Mouse (Mus musculus): Measurements from ENCODE around the gene Capn10.

Gene Capn10

DNA sequence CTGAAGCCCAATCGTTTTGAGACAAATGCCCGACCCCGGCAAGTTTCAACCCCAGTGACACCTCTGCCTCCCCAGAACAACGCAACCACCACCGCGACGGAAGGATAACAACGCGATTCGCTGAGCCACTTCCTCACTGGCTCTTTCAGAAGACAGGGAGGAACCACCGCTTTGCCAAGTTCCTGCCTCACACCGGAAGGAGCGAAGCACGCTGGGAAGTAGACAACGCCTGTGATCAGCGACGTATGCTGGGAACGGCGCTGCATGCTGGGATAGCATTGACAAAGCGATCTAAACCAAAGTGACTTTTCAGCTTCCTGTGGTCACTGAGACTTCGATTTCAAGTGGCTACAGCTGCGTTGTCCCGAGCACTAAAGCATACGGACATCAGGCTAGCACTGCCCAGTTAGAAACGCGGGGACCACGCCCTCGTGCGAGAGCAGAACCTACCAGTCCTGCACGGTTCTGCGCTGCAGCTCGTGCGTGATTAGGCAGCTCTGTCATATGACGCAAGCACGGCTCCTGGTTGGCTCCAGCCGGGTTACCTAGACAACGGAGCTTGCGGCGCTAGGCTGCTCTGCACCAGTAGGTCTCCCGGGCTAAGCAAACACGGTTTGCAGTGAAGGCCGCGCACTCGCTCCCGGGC, at the start of gene Capn10:
TSS of gene Capn10 (plus strand) at position 195 of the 646 bp plus-strand sequence.
- peak; percentile 99 for DNase-seq

DNA sequence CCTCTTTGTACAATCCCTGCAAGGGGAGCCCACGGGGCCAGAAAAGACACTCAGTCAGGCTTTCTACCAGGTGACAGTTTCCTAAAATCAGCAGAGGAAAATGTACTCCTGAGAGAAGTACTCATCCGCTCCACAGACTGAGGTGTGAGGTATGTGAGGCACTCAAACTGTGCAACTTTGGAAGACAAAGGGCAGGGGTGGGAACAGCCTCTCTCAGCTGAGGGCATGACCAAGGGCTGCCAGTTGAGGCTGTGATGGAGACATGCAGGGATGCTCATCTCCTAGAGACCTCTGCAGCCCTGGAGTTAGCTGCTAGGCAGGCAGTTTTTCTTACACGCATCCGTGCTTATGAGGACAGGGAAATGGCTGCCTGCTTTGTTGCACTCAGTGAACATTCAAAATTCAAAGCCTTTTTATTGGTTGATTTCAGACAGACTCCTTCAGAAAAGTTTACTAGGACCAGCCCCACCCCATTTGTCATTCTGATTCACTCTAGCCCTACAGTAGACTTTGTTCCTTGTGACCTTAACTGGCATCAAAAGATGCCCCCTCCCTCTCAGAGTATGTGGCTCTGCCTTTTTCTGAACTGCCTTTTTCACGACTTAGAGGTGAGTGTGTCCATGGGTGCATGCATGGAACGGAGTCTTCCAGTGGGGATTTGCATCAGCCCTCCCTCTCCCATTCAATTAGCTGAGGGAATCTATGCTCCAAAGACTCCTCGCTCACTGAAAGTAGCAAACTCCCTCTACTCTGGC, 45.1 kb upstream of the Capn10 start:
- DNase-seq, result no peak

DNA sequence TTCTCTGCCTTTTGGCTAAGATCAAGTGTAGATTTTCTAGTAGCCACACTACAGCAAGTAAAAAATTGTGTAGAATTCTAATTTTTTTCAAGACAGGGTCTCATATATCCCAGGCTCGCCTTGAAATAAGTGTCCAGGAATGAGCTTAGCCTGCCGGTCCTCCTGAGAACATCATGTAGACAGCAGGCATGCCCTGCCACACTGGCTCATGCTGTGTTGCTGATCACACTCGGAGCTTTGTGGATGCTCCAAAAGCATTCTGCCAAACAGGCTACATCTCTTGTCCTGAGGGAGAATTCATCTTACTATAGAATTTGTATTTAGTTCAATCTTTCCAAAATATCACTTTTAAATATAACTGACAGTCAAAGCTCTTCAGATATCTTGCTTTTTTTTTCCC, 41.4 kb upstream of the Capn10 start:
- no peak for DNase-seq

DNA sequence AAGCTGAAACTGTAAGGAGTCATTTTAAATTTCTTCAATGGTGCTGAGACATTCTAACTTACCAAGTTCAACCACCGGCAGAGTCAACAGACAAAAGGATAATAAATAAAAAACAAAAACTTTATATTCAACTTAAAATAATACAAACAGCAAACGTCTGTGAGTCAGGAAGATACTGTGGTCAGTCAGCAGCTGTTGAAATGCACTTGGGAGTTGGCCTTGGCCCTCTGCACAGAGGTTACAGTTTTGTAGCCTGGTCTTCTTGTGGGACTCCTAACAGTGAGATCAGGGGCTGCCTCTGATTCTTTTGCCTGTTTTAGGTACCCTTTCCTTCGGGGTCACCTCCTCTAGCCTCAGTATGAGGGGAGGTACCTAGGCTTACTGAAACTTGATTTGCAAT, 40.3 kb upstream of the Capn10 start:
- DNase-seq, result no peak

DNA sequence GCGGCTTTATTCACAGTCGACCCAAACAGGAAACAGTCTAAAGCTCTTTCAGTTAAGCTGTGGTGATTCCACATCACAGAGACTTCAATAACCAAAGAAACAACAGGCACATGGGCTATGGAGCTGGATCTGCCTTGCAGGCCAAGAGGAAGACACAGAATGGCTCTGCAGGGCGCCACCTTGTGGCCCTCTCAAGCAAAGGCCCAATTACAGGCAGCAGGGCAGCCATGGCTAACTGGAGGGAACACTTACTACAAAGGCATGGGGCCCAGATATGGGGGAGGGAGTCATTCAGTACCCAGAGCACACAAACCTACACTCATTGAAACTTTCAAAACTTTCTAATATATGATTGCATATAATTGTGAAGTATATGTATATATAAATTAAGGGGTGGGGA, 39.1 kb upstream of the Capn10 start:
- DNase-seq, result peak; percentile 89

DNA sequence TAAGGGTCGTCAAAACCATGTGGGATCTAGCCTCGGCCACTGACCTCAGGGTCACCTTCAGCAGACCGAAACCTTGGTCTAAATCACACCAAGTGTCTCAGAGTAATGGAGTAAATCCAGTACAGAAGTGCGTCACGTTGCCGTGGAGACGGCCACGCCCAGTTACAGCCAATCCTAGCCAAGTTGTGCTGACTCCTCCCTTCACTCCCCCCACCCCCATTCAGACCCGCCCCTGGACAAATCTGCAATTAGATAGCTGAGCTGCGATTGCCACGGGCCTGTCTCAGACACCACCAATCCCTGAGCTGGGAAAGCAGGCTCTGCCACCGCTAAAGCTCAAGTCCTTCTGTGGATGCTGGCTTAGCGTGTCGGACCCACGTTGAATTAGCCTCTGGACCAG, 31.4 kb upstream of the Capn10 start, which contains the start of gene Ankmy1:
TSS of gene Ankmy1 (minus strand) at position 121 of the 400 bp plus-strand sequence.
- peak; percentile 85 for DNase-seq

DNA sequence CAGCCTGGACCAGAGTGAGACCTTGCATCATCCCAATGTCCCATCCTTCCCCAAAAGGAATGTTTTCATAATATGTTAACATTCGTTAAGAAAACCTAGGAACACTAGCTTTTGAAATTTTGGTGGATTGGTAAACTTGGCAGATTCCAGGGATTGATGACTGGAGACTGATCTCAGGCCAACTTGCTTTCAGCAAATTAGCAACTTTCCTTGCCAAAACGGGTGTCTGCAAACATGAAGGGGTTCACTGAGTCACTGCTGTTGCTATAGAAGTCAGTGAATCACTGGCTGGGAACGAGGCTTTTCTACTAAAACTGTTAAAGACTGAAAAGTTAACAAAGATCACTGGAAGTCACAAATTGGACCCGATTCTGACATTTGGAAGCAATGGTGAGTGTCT, 30.5 kb upstream of the Capn10 start:
- DNase-seq, result no peak

DNA sequence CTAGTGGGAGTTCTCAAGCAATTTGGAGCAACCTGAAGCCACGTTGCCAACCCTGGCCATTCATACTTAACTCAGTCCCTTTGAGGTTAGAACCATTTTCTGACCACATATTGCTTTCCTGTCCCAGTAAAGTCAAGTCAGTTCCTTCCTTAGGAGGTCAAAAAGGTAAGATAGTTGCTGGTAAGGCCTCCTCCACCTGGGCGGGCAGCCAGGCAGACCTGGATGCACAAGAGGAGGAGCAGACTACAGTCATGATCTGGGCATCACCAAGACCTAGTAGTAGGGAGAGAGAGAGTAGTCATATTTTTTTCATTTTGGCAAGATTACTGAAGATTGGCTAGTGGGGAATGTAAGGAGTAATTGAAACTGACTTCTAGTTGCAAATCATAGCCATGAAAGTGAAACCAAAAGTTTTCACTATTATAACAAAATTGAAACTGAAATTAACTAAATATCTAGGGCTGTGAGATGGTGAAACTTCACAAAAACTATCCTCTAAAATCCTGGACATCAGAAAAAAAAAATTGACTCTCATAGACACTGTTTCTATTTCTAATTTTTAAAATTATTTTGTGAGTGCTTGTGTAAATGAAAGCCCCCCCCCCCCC, 28.4 kb upstream of the Capn10 start:
- DNase-seq, result no peak

DNA sequence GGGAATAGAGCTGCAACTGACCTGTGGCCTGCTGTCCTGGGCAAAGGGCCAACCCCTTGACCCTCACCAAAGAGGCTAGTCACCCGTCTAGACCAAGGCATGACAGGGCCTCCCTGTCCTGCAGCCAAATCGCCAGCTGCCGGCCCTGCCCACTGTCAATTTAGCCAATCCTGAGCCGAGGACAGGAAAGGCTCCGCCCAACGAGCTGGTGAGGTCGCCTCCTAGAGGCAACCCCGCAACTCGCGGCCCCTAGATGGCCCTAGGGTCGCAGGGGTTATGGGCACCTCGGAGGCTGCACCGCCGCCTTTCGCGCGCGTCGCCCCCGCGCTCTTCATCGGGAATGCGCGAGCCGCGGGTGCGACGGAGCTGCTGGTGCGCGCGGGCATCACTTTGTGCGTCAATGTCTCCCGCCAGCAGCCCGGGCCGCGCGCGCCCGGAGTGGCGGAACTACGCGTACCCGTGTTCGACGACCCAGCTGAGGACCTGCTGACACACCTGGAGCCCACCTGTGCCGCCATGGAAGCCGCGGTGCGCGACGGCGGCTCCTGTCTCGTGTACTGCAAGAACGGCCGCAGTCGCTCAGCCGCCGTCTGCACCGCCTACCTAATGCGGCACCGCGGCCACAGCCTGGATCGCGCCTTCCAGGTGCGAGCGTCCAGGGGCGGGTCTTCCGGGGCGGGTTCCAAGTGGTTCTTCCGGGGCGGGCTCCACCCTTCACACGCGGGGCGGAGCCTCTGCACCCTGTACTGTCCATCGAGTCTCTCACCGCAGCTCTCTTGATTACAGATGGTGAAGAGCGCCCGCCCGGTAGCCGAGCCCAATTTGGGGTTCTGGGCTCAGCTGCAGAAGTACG, 27.2 kb upstream of the Capn10 start, which contains the start of gene Dusp28:
TSS of gene Dusp28 (plus strand) at position 203 of the 853 bp plus-strand sequence.
- DNase-seq, result peak; percentile 96

DNA sequence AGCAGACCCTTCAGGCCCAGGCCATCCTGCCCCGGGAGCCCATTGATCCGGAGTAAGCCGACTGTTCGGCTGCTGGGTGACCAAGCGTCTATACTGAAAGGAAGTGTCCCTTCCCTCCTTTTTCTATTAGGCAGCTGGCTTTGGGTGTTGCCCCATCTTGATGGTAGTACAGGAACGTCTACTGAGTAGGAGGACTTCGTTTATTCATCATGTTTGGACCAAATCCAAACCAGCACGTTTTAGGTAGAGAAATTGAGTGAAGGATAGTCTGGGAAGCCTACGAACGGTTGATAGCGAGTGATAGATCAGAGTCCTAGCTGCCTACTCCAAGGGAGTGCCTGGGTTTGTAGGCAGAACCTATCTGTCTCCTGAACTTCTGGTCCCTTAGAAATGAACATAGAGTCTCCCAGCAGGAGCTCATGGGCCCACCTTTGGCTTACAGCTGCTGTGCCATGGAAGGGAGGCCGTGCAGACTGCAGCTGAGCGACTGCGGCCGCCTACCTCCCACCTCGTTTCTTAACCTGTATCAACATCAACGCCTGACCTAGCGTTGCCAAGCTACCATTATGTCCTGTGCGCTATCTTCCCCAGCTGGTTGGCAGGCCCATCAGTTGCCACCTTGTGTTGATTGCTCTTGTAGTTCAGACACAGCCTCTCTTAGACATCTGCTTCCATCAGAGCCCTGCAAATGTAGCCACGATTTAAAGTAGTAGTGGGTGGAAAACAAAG, 26.4 kb upstream of the Capn10 start:
- DNase-seq, result no peak

DNA sequence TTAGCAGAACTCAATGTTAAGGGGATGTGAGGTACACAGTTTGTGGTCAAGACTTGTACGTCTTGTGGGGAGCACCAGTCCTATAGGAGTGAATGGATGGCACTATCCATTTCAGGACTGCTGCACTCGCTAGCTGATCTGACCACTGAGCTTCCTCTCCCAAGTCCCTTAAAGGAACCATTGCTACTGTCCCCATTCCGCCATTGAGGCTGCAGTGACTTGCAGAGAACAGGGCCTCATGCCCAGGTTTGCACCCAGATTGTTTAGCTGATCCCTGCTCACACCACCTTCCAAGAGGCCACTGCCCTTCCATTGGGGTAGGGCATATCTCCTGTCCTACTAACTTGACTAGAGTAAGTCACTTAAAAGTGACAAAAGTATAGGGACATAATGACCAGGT, 25.5 kb upstream of the Capn10 start:
- no peak for DNase-seq

DNA sequence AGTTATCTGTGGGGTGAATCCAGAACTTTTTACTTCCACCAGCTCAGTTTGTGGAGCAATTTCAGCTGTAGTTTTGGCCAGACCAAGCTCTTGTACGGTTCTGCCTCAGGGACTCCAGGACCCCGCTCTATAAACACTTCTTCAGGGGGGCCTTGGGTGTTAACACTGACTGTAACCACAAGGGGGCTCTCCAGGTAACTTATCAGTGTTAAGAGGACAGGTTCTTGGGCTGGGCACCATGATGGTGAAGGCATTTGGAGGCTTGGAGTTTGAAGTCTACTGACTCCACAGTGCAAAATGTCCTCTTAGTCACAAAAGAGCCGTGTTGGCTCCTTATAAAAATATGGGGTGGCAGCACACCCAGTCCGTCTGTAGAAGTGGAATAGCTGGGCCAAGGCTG, 25.1 kb upstream of the Capn10 start:
- DNase-seq, result peak; percentile 63

DNA sequence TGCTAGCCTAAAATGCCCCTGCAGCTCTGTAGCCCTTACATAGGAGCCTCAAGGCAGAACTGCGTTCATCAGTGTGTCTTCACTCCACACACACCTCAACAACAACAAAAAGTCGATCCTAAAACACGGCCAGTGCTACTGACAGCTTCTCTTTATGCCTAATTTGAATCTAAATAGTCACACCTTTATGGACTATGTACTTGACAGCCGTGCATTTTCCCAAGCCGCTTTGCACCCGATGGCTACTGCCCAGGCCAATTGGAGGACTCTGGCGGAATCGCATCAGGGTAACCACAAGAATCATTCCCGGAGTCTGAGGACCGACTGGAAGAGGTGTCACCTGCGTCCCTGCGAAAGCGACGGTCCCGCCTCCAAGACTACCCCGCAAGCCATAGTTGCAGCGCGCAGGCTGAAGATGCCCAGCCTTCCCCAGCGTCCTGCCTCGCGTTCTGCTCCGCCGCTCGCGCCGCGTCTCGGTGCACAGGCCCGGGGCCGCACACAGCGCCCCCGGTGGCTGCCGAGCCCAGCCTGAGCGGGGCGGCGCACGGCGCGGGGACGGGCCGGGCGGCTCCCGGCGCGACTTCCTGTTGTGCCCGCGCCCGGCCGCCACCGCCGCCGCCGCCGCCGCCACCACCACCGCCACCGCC, 23.8 kb upstream of the Capn10 start, which contains the start of gene Rnpepl1:
TSS of gene Rnpepl1 (plus strand) at position 545 of the 647 bp plus-strand sequence.
- peak; percentile 86 for DNase-seq

DNA sequence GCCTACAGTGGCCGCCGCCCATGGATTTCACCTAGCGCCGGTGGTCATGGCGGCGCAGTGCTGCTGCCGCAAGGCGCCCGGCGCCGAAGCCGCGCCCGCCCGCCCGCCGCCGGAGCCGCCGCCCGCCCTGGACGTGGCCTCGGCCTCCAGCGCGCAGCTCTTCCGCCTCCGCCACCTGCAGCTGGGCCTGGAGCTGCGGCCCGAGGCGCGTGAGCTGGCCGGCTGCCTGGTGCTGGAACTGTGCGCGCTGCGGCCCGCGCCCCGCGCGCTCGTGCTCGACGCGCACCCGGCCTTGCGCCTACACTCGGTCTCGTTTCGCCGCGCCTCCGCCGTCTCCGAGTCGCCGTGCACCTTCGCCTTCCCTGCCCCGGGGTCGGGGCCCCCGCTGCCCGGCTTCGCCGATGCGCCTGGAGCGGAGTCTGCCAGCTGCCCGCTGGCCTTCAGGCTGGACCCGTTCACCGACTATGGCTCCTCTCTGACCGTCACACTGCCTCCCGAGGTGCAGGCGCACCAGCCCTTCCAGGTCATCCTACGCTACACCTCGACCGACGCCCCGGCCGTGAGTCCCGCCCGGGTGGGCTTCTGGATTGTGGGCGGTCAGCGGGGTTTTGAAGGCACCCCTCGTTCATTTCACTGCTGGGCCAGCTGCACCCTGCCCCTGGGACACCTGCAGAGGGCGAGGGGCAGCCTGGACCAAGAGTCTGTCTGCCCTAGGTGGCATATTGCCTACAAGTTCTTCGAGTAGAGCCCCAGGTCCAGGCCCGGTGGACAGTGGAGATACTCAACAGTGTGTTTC, 23.1 kb upstream of the Capn10 start:
- peak; percentile 74 for DNase-seq

DNA sequence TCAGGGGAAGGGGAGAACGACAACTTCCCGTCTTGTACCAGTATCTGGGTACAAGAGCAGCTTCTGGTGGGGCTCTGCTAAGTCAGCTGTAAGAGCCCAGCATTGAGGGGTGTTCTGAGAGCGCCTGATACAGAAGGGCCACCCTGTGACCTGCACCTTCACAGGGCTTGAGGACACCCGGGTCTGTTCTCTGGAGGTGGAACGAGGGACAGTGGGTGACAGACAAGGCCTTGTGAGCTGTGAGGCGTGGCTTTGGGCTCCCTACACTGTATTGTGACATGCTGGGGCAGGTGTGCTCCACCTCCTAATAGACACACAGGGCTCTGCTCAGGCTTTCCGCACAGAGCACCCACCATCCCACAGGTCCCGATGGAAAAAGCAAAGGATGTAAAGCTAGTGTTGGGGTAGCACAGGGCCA, 22.4 kb upstream of the Capn10 start:
- no peak for DNase-seq

DNA sequence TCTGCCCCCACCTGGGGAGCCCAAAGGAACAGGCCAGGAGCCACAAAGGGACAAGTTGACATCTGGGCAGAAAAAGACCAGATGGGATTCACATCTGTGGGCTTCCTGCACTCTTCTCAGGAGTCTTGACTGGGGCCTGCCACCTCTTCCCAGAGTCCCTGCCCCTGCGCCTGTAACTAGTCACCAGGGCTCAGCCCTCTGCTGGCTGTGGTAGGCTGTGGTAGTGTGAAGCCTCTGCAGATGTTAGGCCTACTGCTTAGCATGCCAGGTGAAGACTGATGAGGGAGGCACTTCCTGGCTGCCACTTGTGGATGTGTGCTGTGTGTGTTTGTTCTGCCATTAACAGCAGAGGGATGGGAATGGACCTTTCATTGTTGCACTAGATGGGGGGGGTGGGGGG, 21.9 kb upstream of the Capn10 start:
- peak; percentile 36 for DNase-seq

DNA sequence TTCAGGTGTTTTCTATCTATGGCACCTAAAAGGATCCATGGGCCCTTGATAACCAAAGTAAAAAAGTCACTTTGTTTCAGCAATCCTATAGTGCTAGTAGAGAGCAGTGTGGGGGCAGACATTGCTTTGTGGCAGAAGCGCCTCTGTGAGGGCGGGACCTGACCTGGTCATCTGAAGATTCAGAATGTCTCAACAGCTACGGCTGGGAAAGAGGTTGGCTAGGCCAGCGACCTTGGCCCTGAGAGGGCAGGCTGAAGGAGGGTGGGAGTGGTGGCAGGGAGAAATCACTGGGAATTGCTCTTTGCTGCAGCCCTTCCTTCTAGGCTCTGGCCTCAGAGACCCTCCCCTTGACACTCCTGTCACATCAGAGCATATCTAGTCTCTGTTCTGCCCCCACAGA, 19.9 kb upstream of the Capn10 start:
- no peak for DNase-seq

DNA sequence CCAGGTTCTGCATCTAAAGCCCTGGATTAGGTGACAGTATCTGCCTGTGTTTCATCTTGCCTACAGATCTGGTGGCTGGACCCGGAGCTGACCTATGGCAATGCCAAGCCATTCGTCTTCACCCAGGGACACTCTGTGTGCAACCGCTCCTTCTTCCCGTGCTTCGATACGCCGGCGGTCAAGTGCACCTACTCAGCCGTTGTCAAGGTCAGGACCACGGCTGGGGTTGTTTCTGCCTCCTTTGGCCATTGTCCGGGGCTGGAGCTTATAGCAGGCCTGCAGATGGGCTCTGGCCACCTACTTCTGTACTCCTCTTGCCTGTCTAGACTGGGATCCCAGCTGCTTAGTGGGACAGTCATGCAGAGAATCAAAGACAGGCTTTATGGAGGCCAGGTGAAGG, 19.2 kb upstream of the Capn10 start:
- DNase-seq, result no peak

DNA sequence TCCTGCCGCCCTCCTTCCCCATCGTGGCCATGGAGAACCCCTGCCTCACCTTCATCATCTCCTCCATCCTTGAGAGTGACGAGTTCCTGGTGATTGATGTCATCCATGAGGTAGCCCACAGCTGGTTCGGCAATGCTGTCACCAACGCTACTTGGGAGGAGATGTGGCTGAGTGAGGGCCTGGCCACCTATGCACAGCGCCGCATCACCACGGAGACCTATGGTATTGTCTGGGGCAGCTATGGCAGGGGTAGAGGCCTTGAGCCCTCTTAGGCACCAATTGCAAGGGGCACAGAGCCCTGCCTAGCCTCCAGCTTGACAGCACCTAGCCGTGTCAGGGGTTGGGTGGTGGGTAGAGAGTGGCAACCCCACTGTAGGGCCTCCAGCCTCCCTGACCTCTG, 17.5 kb upstream of the Capn10 start:
- no peak for DNase-seq

DNA sequence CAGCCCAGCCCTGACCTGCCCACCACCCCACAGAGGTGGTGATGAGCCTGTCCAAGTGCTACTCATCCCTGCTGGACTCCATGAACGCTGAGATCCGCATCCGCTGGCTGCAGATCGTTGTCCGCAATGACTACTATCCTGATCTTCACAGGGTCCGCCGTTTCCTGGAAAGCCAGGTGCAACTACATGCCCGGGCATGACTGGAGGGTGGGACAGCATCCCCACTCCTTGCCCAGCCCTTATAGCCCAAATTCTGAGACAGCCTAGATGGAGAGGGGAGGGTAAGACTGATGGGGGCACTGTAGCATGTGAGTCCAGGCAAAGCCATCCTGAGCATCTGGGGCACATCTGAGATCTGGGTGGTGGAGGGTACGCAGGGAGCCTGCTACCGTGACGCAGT, 15.0 kb upstream of the Capn10 start:
- DNase-seq, result no peak

DNA sequence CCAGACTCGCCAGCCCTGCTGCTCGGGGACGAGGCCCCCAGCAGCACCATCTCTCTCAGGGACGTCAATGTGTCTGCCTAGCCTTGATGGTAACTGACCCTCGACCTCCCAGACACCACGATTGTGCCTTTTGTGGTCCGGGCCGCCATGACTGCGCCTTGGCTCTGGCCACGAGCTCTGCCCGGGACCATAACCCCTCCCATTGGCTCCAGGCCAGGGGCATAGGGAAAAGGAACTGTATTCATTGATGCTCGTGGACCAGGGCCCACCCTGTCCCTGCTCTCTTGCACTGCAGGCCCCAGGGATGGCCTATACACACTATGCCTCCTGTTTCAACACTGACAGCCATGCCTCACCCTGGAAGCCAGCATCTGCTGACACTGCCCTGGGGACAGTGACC, 14.4 kb upstream of the Capn10 start:
- no peak for DNase-seq
